Mouse (Mus musculus) spleen, adult 2 months (tissue): ENCODE measurements around the gene Cep85l. TPM values are rescaled to one million over a fixed set of nuclear protein-coding genes. Genes with fewer than 3 reads are reported as not detected.
A peak's percentile ranks its signal among the peaks of the same experiment; 100 is the strongest.

Source experiments
- DNase-seq, 2 experiments: peaks; one replicate each; pipeline versions ENCODE4 v3.0.0 to v3.0.0-alpha.2; 2012 to 2021; ENCODE audit warnings: low spot score in 2 of 2, low read depth in 1 of 2
- H3K27ac ChIP-seq: fragments of 200-500 bp; 2 replicates; pipeline ENCODE4 v1.5.1; 2012; ENCODE audit warnings: low read length, inconsistent platforms; ENCODE audit not compliant: insufficient read depth
- H3K27me3 ChIP-seq: fragments of 200-500 bp; 2 replicates; pipeline ENCODE4 v1.6.1; 2012; ENCODE audit warnings: mild to moderate bottlenecking, moderate library complexity, low read length, inconsistent platforms; ENCODE audit not compliant: control insufficient read depth, insufficient read depth
- H3K36me3 ChIP-seq: fragments of 200-500 bp; 2 replicates; pipeline ENCODE4 v1.6.1; 2012; ENCODE audit warnings: mild to moderate bottlenecking, low read length, inconsistent platforms; ENCODE audit not compliant: control insufficient read depth, insufficient read depth
- H3K4me1 ChIP-seq: fragments of 200-500 bp; 2 replicates; pipeline ENCODE4 v1.6.1; 2011; ENCODE audit warnings: inconsistent platforms; ENCODE audit not compliant: control insufficient read depth, insufficient read depth, insufficient read length
- H3K4me3 ChIP-seq: fragments of 200-500 bp; 2 replicates; pipeline ENCODE4 v1.5.1; 2011; ENCODE audit warnings: mild to moderate bottlenecking, inconsistent platforms; ENCODE audit not compliant: insufficient read depth, insufficient read length; ENCODE audit errors: extremely low read depth
- CTCF ChIP-seq: fragments of 200-500 bp; IDR thresholded peaks from 2 replicates; pipeline ENCODE4 v1.5.1; 2011; ENCODE audit warnings: mild to moderate bottlenecking, inconsistent platforms; ENCODE audit not compliant: insufficient read depth, insufficient read length, insufficient replicate concordance; ENCODE audit errors: extremely low read depth
- POLR2A ChIP-seq: fragments of 200-500 bp; IDR thresholded peaks from 2 replicates; pipeline ENCODE4 v1.6.1; 2011; ENCODE audit warnings: low read depth, low read length, inconsistent platforms
- WGBS: fragments of 180-500 bp; shearing (Covaris S2); methylation state at CpG from one replicate; pipeline ENCODE4 v1.1.7; 2018; 5-methylcytosine and 5-hydroxymethylcytosine counted together
- polyA plus RNA-seq: library from polyadenylated mRNA; depleted of rRNA; stranded (reverse); fragments of >200 nt; gene quantifications from 2 replicates; pipeline ENCODE4 v1.2.3, GENCODE M21; 2012

The Cep85l gene
- polyA plus RNA-seq, 1 experiment = 1.2 TPM

DNA sequence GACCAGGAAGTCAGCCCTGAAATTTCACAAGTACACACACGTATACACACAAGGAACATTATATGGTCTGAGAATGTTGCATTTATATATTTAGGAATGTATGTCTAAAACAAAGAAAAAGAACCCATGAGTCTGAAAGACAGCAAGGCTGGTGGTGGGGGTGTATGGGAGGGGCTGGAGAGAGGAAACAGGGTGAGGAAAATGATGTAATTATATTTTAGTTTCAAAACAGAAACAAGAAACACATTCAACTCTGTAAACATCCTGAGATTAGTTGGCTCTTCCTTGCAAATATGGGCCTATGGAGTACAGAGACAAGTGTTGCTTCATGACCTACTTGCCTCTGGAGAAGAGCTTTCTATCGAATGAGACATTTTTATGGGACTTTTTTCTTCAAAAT lies 32.4 kb upstream of the Cep85l start:
- Histone ChIP-seq H3K4me3 (no peak overlapping the region), H3K27ac (no peak overlapping the region), H3K27me3 (no peaks in the 10 kb centered on the region), H3K4me1 (no peaks in the 10 kb centered on the region; the same call in 1 of the 2 replicates), H3K36me3 (no peaks in the 10 kb centered on the region)
- no peak for DNase-seq
- WGBS = 72% methylated on average over 2 of the region's 2 CpGs
- no peak for TF ChIP-seq CTCF
- no peak for TF ChIP-seq POLR2A

DNA sequence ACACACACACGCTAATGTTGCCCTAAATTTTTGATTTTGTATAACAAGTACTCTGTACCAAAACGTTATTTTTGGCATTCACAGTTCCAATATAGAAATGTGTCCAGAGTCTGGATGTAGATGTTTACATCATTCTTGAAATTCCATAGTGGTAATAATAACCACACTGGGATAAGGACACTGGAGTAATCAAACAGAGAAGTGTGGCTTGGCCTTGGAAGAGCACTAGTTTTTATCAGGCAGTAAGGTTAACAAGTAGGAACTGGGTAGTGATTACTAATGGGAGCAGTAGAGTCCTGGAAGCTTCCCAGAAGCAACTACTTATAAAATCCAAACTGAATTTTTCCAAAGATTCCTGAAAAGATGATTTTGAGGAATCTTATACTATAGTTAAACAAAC lies 31.1 kb upstream of the Cep85l start:
- Histone ChIP-seq H3K36me3 (no peaks in the 10 kb centered on the region), H3K4me1 (no peaks in the 10 kb centered on the region; the same call in 1 of the 2 replicates), H3K4me3 (no peak overlapping the region), H3K27ac (no peak overlapping the region), H3K27me3 (no peaks in the 10 kb centered on the region)
- DNase-seq = no peak
- TF ChIP-seq CTCF (no peak), POLR2A (no peak)
- WGBS = 90% methylated on average over 2 of the region's 2 CpGs

DNA sequence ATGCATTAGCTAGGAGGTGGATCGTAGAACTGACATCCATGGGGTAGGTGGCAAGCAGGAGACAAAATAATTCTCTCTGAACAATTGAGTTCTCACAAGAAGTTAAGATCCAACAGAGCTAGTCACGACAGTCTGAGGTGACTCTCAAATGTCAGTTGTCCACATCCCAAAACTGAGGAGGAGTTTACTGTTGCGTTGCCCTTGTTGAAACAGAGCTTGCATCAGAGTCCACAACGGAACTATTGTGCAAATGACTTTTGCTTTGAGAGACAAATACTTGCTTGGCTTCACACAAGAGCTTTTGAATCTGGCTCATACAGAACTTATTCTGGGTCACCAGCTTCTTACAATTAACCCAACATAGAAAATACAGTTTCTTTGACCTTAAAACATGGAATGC lies 27.7 kb upstream of the Cep85l start:
- no peak for TF ChIP-seq CTCF
- no peak for TF ChIP-seq POLR2A
- Histone ChIP-seq H3K27me3 (no peaks in the 10 kb centered on the region), H3K36me3 (no peaks in the 10 kb centered on the region), H3K4me3 (no peak overlapping the region), H3K27ac (no peak overlapping the region), H3K4me1 (no peaks in the 10 kb centered on the region)
- WGBS = 90% methylated on average over 4 of the region's 4 CpGs
- no peak for DNase-seq

DNA sequence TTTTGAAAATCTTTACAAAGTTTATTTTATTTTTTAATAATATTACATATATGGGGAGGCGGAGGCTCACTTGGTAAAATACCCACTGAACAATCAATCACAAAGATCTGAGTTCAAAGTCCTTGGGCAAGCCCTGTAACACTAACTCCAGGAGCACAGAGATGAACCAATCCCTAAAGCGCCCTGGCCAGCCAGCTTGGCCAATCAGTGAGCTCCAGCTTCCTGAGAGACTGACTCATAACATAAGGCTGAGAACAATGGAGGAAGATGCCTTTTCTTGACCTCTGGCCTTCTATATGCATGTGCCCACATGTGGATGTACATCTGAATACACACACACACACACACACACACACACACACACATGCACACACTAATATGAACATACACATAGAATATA lies 27.1 kb upstream of the Cep85l start:
- Histone ChIP-seq H3K36me3 (no peaks in the 10 kb centered on the region), H3K4me3 (no peak overlapping the region), H3K4me1 (no peaks in the 10 kb centered on the region), H3K27me3 (no peaks in the 10 kb centered on the region), H3K27ac (no peak overlapping the region)
- WGBS = 99% methylated on average over 2 of the region's 2 CpGs
- no peak for TF ChIP-seq POLR2A
- no peak for TF ChIP-seq CTCF
- no peak for DNase-seq

DNA sequence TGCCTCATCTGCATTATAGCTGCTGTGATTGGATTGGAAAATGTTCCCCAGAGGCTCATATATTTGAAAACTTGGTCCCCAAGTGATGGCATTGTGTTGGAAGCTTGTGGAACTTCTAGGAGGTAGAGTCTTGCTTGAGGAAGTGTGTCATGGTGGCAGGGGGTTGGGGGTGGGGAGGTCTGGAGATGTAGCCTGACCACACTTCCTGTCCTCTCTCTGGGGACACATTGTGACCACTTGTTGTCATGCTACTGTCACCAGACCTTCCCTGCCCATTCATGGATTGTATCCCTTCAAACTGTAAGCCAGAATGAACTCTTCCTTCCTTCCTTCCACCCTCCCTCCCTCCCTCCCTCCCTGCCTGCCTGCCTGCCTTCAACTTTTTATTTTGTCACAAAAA lies 22.5 kb upstream of the Cep85l start:
- H3K4me3 ChIP-seq = no peak overlapping the region
- no peaks in the 10 kb centered on the region for H3K27me3 ChIP-seq
- TF ChIP-seq CTCF = no peak
- TF ChIP-seq POLR2A = no peak
- DNase-seq = no peak
- H3K4me1 ChIP-seq = no peaks in the 10 kb centered on the region
- H3K36me3 ChIP-seq = no peaks in the 10 kb centered on the region
- no peak overlapping the region for H3K27ac ChIP-seq

DNA sequence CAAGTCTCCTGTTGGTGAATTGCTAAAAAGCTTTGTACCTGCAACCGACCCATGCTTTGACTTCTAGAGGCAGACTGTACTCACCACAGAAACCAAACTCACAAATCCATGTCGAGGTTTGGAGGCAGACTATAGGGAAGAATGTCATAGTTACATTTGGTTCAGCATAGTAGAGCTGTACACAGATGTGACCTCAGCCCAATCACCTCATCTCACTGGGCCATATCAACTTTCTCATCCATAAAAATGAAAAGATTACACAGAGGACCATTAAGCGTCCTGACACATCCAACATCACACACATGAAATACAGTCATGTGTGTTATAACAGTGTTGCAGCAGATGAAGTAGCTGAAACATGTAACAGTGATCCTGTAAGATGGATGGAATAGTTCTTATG lies 19.3 kb upstream of the Cep85l start:
- no peak overlapping the region for H3K4me3 ChIP-seq
- no peak overlapping the region for H3K27ac ChIP-seq
- DNase-seq = no peak
- no peaks in the 10 kb centered on the region for H3K4me1 ChIP-seq
- H3K27me3 ChIP-seq = no peaks in the 10 kb centered on the region
- no peaks in the 10 kb centered on the region for H3K36me3 ChIP-seq
- no peak for TF ChIP-seq CTCF
- TF ChIP-seq POLR2A = no peak
- WGBS = 40% methylated on average over 3 of the region's 3 CpGs

DNA sequence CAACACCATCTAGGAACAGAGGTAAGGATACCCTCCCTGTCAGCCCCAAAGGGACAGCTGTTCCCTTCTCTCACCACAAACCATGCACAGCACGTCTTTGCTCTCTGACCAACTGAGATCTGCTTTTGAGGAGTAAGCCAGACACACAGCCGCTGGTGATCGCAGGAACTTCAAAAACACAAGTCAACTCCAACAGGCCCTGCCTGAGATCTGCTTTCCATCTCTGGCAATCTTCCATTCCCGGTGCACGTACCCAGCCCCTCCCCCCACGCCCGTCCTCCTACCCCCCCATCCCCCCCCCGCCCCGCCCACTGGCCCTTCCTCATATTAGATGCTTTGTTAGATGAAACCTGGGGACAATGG lies 18.8 kb upstream of the Cep85l start:
- Histone ChIP-seq H3K27ac (no peak overlapping the region), H3K27me3 (no peaks in the 10 kb centered on the region), H3K36me3 (no peaks in the 10 kb centered on the region), H3K4me1 (no peaks in the 10 kb centered on the region), H3K4me3 (peak overlapping the region; percentile 41; the same call in 1 of the 2 replicates)
- TF ChIP-seq POLR2A (no peak), CTCF (no peak)
- WGBS = 5% methylated on average over 9 of the region's 9 CpGs
- DNase-seq = no peak

DNA sequence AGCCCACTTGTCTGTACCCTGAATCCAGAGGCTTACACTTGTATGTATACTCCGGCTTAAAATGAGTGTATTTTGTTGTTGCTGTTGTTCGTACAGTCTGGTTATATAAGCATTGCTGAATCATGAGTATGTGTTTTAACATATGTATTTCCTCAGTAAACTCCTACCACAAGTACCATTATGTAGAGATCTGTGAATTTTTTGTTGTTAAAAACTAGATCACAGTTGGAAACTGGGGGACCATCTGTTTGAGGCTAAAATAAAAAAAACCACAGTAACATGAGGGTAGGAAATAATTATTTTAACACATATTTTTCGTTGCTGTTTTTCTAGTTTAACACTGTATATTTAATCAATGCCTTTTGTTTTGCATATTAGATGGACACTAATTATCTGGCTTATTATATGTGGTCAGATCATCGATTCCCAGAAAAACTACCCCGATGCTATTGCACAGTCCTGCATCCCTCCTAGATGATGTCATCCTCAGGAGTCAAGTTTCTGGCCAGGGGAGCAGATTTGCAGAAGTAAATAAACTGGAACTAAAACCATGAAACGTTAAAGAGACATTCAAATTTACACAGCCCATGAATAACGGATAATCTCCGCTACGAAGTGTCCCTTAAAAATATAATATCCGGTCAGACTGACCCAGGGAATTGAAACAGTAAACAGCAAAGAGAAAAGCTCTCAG lies 18.2 kb upstream of the Cep85l start:
- Histone ChIP-seq H3K4me3 (peak overlapping the region; percentile 41; the same call in 1 of the 2 replicates), H3K27ac (no peak overlapping the region), H3K4me1 (no peaks in the 10 kb centered on the region), H3K27me3 (no peaks in the 10 kb centered on the region), H3K36me3 (no peaks in the 10 kb centered on the region)
- TF ChIP-seq POLR2A (no peak), CTCF (no peak)
- no peak for DNase-seq
- WGBS = 23% methylated on average over 10 of the region's 10 CpGs
